Mouse (Mus musculus): ENCODE measurements at regions not wholly inside any gene's neighbourhood (a gene's known extent, or its start where the extent isn't known, plus 50 kb on each side); places are given as distances from the start of the nearest gene placed in this dataset.

DNA sequence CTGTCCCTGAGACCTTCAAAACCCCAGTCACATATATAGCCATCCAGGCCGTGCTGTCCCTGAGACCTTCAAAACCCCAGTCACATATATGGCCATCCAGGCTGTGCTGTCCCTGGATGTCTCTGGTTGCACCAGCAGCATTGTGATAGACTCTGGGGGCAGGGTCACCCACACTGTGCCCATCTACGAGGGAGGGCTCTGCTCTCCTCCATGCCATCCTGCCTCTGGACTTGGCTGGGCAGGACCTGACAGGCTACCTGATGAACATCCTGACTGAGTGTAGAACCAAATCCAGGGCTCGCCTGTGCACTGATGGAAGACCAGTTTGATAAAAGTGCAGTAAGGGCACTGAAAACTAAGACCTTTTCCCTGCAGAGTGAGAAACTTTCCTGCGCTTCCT, 63.1 kb upstream of the S1pr3 start:
- no peak for DNase-seq

DNA sequence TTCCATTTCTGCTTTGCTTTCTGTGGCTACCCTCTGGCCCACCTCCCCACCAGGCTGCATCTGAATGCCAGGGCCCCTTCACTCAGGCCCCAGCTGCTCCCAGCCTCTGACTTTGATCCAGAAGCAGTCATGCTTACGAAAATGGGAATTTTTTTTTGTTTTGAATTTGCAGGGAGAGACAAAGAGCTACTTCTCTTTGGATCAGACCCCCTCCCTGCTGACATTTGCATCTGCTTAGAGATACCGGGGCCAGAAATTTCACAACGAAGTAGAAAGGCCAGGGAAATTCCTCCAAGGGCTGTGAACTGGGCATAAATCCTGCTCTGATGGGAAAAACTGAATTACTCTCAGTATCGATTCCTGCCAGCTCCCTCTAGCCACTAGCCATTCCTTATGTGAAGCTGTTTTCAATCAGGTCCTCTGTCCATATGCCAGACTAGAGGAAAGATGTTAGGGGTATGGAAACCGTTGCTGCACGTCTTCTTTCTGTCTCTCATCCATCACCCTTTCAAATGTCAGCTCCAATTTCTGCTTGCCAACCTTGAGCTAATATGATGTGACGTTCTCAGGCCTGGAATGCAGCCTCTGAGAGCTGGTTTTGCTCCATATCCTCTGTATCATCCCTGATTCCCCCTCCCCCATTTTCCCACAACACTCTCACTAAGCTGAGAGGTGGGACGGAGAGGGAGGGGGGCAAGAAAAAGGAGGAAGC, 62.4 kb upstream of the S1pr3 start:
- no peak for DNase-seq

DNA sequence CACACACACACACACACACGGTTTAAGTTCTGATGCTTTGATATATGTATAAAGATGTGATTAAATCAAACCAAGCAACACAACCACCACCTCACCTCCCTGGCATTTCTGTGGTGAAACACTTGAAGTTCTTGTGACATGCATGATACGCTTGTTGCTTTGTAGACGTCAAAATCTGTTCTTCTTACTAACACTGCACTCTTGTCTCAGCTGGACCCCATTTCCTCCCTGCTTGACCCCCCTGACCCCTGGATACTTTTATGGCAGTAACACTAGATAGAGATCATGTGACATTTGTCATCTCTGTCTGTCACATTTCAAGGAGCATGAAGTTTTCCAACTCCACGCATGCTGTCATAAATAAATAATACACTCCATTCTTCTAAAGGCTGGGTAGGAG, 59.7 kb upstream of the S1pr3 start:
- DNase-seq: no peak

- no peak for DNase-seq
Observed at GRCm38 (mm10) chr13:51349818-51350551, 58.5 kb upstream of the S1pr3 start.

DNA sequence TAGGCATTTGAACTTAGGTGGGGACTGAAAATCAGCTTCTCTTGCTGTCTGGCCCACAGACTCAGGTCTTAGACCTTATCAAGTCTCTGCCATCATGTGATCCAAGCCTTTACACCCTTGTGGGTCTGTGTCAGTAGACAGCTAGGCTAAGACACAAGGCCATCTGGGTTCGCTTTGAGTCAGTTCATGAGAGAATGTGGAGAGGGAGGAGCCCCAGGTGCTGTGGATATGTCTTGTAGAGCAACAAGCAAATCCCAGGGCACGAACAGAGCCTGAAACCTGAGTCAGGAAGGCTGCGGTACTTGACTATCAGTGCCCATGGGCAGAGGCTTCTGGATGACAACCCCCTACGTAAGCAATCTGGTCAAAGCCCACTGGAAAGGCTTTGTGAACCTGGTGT, 55.6 kb upstream of the S1pr3 start:
- no peak for DNase-seq

DNA sequence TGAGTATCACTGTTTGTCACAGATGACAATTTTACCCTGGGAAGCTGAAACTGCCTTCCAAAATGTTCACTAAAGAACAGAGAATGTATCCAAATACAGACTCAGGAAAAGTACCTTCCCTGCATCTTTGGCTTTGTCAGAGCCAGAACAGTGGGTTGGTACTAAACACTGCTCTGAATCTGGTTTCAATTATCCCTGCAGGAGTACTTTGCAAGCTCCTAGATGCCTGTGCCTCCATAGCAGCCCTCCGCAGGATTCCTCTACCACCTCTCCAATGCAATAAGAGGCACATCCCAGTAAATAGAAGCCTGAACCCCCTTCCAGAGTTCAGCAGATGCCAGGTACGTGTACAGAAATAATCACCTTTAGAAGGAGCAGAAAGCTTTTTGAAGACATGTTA, 52.9 kb upstream of the S1pr3 start:
- DNase-seq: no peak
